Mouse (Mus musculus) embryonic facial prominence, embryonic 13.5 days (tissue): ENCODE measurements at regions not wholly inside any gene's neighbourhood (a gene's known extent, or its start where the extent isn't known, plus 50 kb on each side); places are given as distances from the start of the nearest gene placed in this dataset.

Experiments used
- ATAC-seq: fragments of 200-750 bp; cut with Nextera tagmentation; 2 replicates; pipeline ENCODE4 v1.8.0; 2017; ENCODE audit warnings: low read depth; ENCODE audit not compliant: insufficient number of reproducible peaks, insufficient read depth, low FRiP score, low TSS enrichment
- H3K27ac ChIP-seq: fragments of 300-500 bp; sonication (generic); 2 replicates; pipeline ENCODE4 v1.5.1; 2015; ENCODE audit warnings: moderate library complexity, mild to moderate bottlenecking, inconsistent platforms
- H3K27me3 ChIP-seq: fragments of 300-500 bp; sonication (generic); 2 replicates; pipeline ENCODE4 v1.6.1; 2015; ENCODE audit warnings: mild to moderate bottlenecking, inconsistent platforms
- H3K36me3 ChIP-seq: fragments of 300-500 bp; sonication (generic); 2 replicates; pipeline ENCODE4 v1.6.1; 2015; ENCODE audit warnings: mild to moderate bottlenecking, inconsistent platforms
- H3K4me1 ChIP-seq: fragments of 300-500 bp; sonication (generic); 2 replicates; pipeline ENCODE4 v1.6.1; 2015; ENCODE audit warnings: inconsistent platforms
- H3K4me2 ChIP-seq: fragments of 300-500 bp; sonication (generic); 2 replicates; pipeline ENCODE4 v1.6.1; 2015; ENCODE audit warnings: moderate library complexity, mild to moderate bottlenecking, inconsistent platforms
- H3K4me3 ChIP-seq: fragments of 300-500 bp; sonication (generic); 2 replicates; pipeline ENCODE4 v1.5.1; 2015; ENCODE audit warnings: mild to moderate bottlenecking, inconsistent platforms
- H3K9ac ChIP-seq: fragments of 300-500 bp; sonication (generic); 2 replicates; pipeline ENCODE4 v1.6.1; 2015; ENCODE audit warnings: mild to moderate bottlenecking, inconsistent platforms
- H3K9me3 ChIP-seq: fragments of 300-500 bp; sonication (generic); 2 replicates; pipeline ENCODE4 v1.6.1; 2016; ENCODE audit warnings: inconsistent platforms
- WGBS: fragments of 180-500 bp; shearing (Covaris S2); methylation state at CpG from one replicate; pipeline ENCODE4 v1.1.7; 2015; ENCODE audit warnings: mixed read lengths; 5-methylcytosine and 5-hydroxymethylcytosine counted together

- H3K27ac ChIP-seq, result no peak overlapping the region
- H3K9me3 ChIP-seq, result no peaks in the 10 kb centered on the region
- no peak overlapping the region for H3K9ac ChIP-seq
- ATAC-seq, result no peak
- peaks cover 8% of the 10 kb centered on the region; the same call in 1 of the 2 replicates for H3K27me3 ChIP-seq
- no peaks in the 10 kb centered on the region for H3K4me1 ChIP-seq
- H3K36me3 ChIP-seq, result no peaks in the 10 kb centered on the region
- no peak overlapping the region for H3K4me3 ChIP-seq
- WGBS, result 53% methylated on average over 1 of the region's 1 CpGs
- H3K4me2 ChIP-seq, result no peak overlapping the region
Measured at GRCm38 (mm10) chr6:47646022-47646421, 50.9 kb upstream of the Ezh2 start.
